Mouse (Mus musculus) heart, embryonic 11.5 days (tissue): ENCODE data around the gene Dpy19l2. TPM values are rescaled to one million over a fixed set of nuclear protein-coding genes. Genes with fewer than 3 reads are reported as not detected.
"Not testable (repeated sequence)": the region's sequence is repeated elsewhere in the genome, so short reads cannot be mapped to it uniquely, and the experiment has no call there.

Experiments
- ATAC-seq: fragments of 200-750 bp; cut with Nextera tagmentation; replicated peaks from 2 replicates; pipeline ENCODE4 v1.8.0; 2017; ENCODE audit warnings: moderate library complexity; ENCODE audit not compliant: insufficient number of reproducible peaks, low FRiP score, low TSS enrichment
- H3K27ac ChIP-seq: fragments of 300-500 bp; sonication (generic); 2 replicates; pipeline ENCODE4 v1.5.1; 2014; ENCODE audit warnings: mild to moderate bottlenecking, low read depth, low read length
- H3K27me3 ChIP-seq: fragments of 300-500 bp; sonication (generic); 2 replicates; pipeline ENCODE4 v1.6.1; 2014; ENCODE audit warnings: mild to moderate bottlenecking, low read length, mixed read lengths; ENCODE audit not compliant: control insufficient read depth, insufficient read depth
- H3K36me3 ChIP-seq: fragments of 300-500 bp; sonication (generic); 2 replicates; pipeline ENCODE4 v1.6.1; 2014; ENCODE audit warnings: mild to moderate bottlenecking, low read length, moderate library complexity, mixed read lengths; ENCODE audit not compliant: control insufficient read depth, insufficient read depth
- H3K4me1 ChIP-seq: fragments of 300-500 bp; sonication (generic); 2 replicates; pipeline ENCODE4 v1.6.1; 2014; ENCODE audit warnings: low read length; ENCODE audit not compliant: control insufficient read depth, insufficient read depth
- H3K4me2 ChIP-seq: fragments of 300-500 bp; sonication (generic); 2 replicates; pipeline ENCODE4 v1.6.1; 2014; ENCODE audit warnings: mild to moderate bottlenecking, moderate library complexity
- H3K4me3 ChIP-seq: fragments of 300-500 bp; sonication (generic); 2 replicates; pipeline ENCODE4 v1.5.1; 2014; ENCODE audit warnings: low read depth, low read length
- H3K9ac ChIP-seq: fragments of 300-500 bp; sonication (generic); 2 replicates; pipeline ENCODE4 v1.6.1; 2014; ENCODE audit warnings: mild to moderate bottlenecking, low read depth, low read length, moderate library complexity
- H3K9me3 ChIP-seq: fragments of 300-500 bp; sonication (generic); replicated peaks from 2 replicates; pipeline ENCODE4 v1.6.1; 2016; ENCODE audit warnings: low read length; ENCODE audit not compliant: control insufficient read depth
- WGBS: fragments of 180-500 bp; shearing (Covaris S2); extraction: QIAGEN DNeasy Blood & Tissue Kit; methylation state at CpG from one replicate; pipeline ENCODE4 v1.1.7; 2014; ENCODE audit not compliant: insufficient replicate concordance; 5-methylcytosine and 5-hydroxymethylcytosine counted together
- polyA plus RNA-seq: library from polyadenylated mRNA; unstranded; fragments of >200 nt; fragmentation: Nextera tagmentation; extraction: Ambion mirVana; gene quantifications from 2 replicates; pipeline ENCODE4 v1.2.1, GENCODE M21; 2014

Dpy19l2 gene
- 0.15 and 0.23 TPM in 2 replicates for polyA plus RNA-seq

GRCm38 (mm10) chr9:24695700-24696404, at the start of gene Dpy19l2:
Gene Dpy19l2, minus strand, starts transcription at chr9:24696293.
- Histone ChIP-seq H3K9ac (peak within 1 kb of the TSS; percentile 44), H3K36me3 (no peaks in the 10 kb centered on the region), H3K9me3 (no peaks in the 10 kb centered on the region), H3K4me2 (peak within 1 kb of the TSS; percentile 95), H3K27me3 (no peaks in the 10 kb centered on the region), H3K4me1 (no peaks in the 10 kb centered on the region; the same call in 1 of the 2 replicates), H3K27ac (no peak within 1 kb of the TSS), H3K4me3 (peak within 1 kb of the TSS; percentile 44)
- 1% methylated on average over 45 of the region's 45 CpGs for WGBS
- peak; percentile 81 for ATAC-seq

GRCm38 (mm10) chr9:24744958-24745357, 48.9 kb upstream of the Dpy19l2 start:
- ATAC-seq: no peak
- no peak overlapping the region for H3K27ac ChIP-seq
- H3K27me3 ChIP-seq: no peaks in the 10 kb centered on the region
- peaks cover 5% of the 10 kb centered on the region; the same call in 1 of the 2 replicates for H3K4me1 ChIP-seq
- no peak overlapping the region for H3K4me2 ChIP-seq
- 90% methylated on average over 5 of the region's 5 CpGs for WGBS
- no peak overlapping the region for H3K9ac ChIP-seq
- H3K4me3 ChIP-seq: no peak overlapping the region
- peaks cover 21% of the 10 kb centered on the region for H3K36me3 ChIP-seq
- H3K9me3 ChIP-seq: no peaks in the 10 kb centered on the region

- no peak overlapping the region for H3K9ac ChIP-seq
- H3K4me3 ChIP-seq: no peak overlapping the region
- no peak overlapping the region for H3K27ac ChIP-seq
- no peaks in the 10 kb centered on the region for H3K27me3 ChIP-seq
- no peaks in the 10 kb centered on the region for H3K4me1 ChIP-seq
- ATAC-seq: no peak
- no peaks in the 10 kb centered on the region for H3K9me3 ChIP-seq
- no peaks in the 10 kb centered on the region for H3K36me3 ChIP-seq
- H3K4me2 ChIP-seq: no peak overlapping the region
Measured at GRCm38 (mm10) chr9:24701246-24701645, 5.2 kb upstream of the Dpy19l2 start.

- Histone ChIP-seq H3K27me3 (no peaks in the 10 kb centered on the region), H3K4me3 (peak overlapping the region; percentile 44), H3K4me1 (no peaks in the 10 kb centered on the region; the same call in 1 of the 2 replicates), H3K4me2 (peak overlapping the region; percentile 95), H3K27ac (no peak overlapping the region), H3K9me3 (no peaks in the 10 kb centered on the region), H3K36me3 (no peaks in the 10 kb centered on the region), H3K9ac (peak overlapping the region; percentile 44; the same call in 1 of the 2 replicates)
- WGBS: 11% methylated on average over 9 of the region's 9 CpGs
- ATAC-seq: no peak
Measured at GRCm38 (mm10) chr9:24696405-24696778, 299 bp upstream of the Dpy19l2 start.

- H3K9ac ChIP-seq: not testable (repeated sequence)
Measured at GRCm38 (mm10) chr9:24637341-24637740, 58.8 kb downstream of the Dpy19l2 start.

GRCm38 (mm10) chr9:24624896-24625295, 71.2 kb downstream of the Dpy19l2 start, which contains the start of gene Cypt4:
Gene Cypt4, plus strand, starts transcription at chr9:24625196.
- Histone ChIP-seq H3K9me3 (no peaks in the 10 kb centered on the region), H3K27ac (no peak within 1 kb of the TSS), H3K9ac (no peak within 1 kb of the TSS), H3K4me1 (no peaks in the 10 kb centered on the region), H3K27me3 (no peaks in the 10 kb centered on the region), H3K36me3 (no peaks in the 10 kb centered on the region), H3K4me3 (no peak within 1 kb of the TSS), H3K4me2 (no peak within 1 kb of the TSS)
- ATAC-seq: no peak
- WGBS: 79% methylated on average over 5 of the region's 5 CpGs

More at GRCm38 (mm10) chr9:24637341-24637740, 58.8 kb downstream of the Dpy19l2 start:
- not testable (repeated sequence) for H3K4me1 ChIP-seq, H3K9me3 ChIP-seq, H3K27ac ChIP-seq, H3K4me3 ChIP-seq, H3K4me2 ChIP-seq, H3K27me3 ChIP-seq, ATAC-seq, H3K36me3 ChIP-seq
- 40% methylated on average over 2 of the region's 2 CpGs for WGBS

GRCm38 (mm10) chr9:24538159-24538558, 157.9 kb downstream of the Dpy19l2 start:
- no peak for ATAC-seq
- H3K36me3 ChIP-seq: no peaks in the 10 kb centered on the region
- H3K27me3 ChIP-seq: no peaks in the 10 kb centered on the region
- H3K9ac ChIP-seq: no peak overlapping the region
- no peak overlapping the region for H3K4me3 ChIP-seq
- no peak overlapping the region for H3K27ac ChIP-seq
- H3K9me3 ChIP-seq: no peaks in the 10 kb centered on the region
- no peaks in the 10 kb centered on the region for H3K4me1 ChIP-seq
- WGBS: 39% methylated on average over 2 of the region's 2 CpGs
- H3K4me2 ChIP-seq: no peak overlapping the region

GRCm38 (mm10) chr9:24516575-24517139, 179.4 kb downstream of the Dpy19l2 start:
- H3K9ac ChIP-seq: no peak overlapping the region
- WGBS: 57% methylated on average over 10 of the region's 10 CpGs
- no peaks in the 10 kb centered on the region for H3K4me1 ChIP-seq
- no peak overlapping the region for H3K4me2 ChIP-seq
- no peak overlapping the region for H3K27ac ChIP-seq
- H3K36me3 ChIP-seq: no peaks in the 10 kb centered on the region
- ATAC-seq: no peak
- no peaks in the 10 kb centered on the region for H3K27me3 ChIP-seq
- H3K9me3 ChIP-seq: no peaks in the 10 kb centered on the region
- no peak overlapping the region for H3K4me3 ChIP-seq

- no peaks in the 10 kb centered on the region for H3K4me1 ChIP-seq
Measured at GRCm38 (mm10) chr9:24514078-24514469, 182.0 kb downstream of the Dpy19l2 start.

More at GRCm38 (mm10) chr9:24514078-24514469, 182.0 kb downstream of the Dpy19l2 start:
- Histone ChIP-seq H3K36me3 (no peaks in the 10 kb centered on the region), H3K9me3 (no peaks in the 10 kb centered on the region), H3K27ac (no peak overlapping the region), H3K9ac (no peak overlapping the region), H3K4me3 (no peak overlapping the region), H3K27me3 (no peaks in the 10 kb centered on the region), H3K4me2 (no peak overlapping the region)
- 72% methylated on average over 5 of the region's 5 CpGs for WGBS
- no peak for ATAC-seq
